Mouse (Mus musculus): Measurements from ENCODE around the gene Rab26. TPM values are rescaled to one million over a fixed set of nuclear protein-coding genes. Genes with fewer than 3 reads are reported as not detected.
A peak's percentile ranks its signal among the peaks of the same experiment; 100 is the strongest.

The Rab26 gene
- polyA plus RNA-seq, 1 experiment from 2014 or later: 9.1 TPM

DNA sequence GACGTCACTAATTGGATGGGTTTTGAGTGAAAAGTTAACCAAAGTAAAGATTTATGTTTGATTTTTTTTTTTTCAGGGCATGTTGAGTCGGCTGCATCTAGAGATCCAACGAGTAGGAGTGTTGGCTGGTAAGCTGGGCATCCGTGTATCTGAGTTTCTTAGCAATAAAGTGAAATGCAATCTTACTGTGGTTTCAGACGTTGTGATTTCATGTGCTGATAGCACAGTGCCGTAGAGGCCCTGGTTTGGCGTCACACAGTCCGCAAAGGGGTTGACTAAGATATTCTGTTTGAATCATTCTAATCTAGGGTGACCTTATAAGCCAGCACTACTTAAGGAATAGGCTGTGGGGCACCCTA lies 5.5 kb downstream of the Rab26 start:
- H3K9ac ChIP-seq (replicated peaks): peak overlapping the region; percentile 90
- peaks cover 78% of the 10 kb centered on the region for H3K4me1 ChIP-seq
- H3K4me2 ChIP-seq: peak overlapping the region; percentile 81
- H3K9me3 ChIP-seq (replicated peaks): no peaks in the 10 kb centered on the region
- peaks cover 4% of the 10 kb centered on the region; the same call in 1 of the 2 replicates for H3K36me3 ChIP-seq
- H3K27ac ChIP-seq (replicated peaks): peak overlapping the region; percentile 89
- no peaks in the 10 kb centered on the region for H3K27me3 ChIP-seq (replicated peaks)
- no peak for ATAC-seq (ENCODE audit: low FRiP score)
- peak overlapping the region; percentile 97 for H3K4me3 ChIP-seq (replicated peaks)
- WGBS: 0% methylated on average over 8 of the region's 8 CpGs

DNA sequence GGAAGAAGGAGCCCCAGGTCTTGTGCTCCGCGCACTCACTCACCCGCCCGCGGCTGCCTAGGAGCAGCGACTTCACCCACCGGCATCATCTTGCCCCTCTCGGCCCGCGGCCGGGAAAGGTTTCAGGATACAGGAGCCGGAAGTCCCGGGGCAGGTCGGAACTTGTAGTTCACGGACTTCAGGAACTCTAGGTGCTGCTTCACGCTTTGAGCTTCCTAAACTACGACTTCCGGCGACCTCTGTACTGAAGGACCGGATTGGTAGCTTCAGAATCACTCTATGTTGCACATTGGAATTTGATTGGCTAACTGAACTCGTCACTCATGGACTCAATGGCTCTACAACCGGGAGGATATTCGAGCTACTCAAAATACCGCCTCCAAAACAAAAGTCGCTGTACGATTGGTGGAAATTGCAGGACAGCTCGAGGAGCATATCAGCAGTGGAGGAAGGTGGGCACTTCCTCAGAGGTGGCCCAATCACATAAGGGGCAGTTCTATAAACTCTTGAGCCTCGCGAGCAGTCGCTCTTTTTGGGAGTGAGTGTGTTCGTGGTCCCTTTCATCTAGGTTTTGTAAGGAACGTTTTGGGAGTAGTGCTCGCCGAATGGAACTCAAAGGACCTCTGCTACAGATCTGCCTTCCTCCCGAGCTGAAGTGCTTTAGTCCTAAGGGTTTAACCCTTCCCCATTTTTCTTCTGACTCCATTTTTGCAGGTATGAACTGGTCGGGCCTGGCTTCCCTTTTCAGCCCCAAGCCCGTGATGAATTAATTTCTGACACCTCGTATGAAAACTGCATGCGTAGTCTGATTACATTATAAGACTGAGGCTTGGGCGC lies 6.1 kb downstream of the Rab26 start, which contains the start of gene Traf7:
Traf7 (minus strand) TSS at position 216 of the 837 bp plus-strand sequence.
- peak within 1 kb of the TSS; percentile 97 for H3K4me3 ChIP-seq (replicated peaks)
- peak; percentile 96 for ATAC-seq (ENCODE audit: low FRiP score)
- H3K9me3 ChIP-seq (replicated peaks): no peaks in the 10 kb centered on the region
- peaks cover 4% of the 10 kb centered on the region; the same call in 1 of the 2 replicates for H3K36me3 ChIP-seq
- H3K4me2 ChIP-seq: peak within 1 kb of the TSS; percentile 81
- H3K4me1 ChIP-seq: peaks cover 72% of the 10 kb centered on the region
- H3K27me3 ChIP-seq (replicated peaks): no peaks in the 10 kb centered on the region
- WGBS: under 1% methylated on average over 40 of the region's 40 CpGs
- peak within 1 kb of the TSS; percentile 89 for H3K27ac ChIP-seq (replicated peaks)
- H3K9ac ChIP-seq (replicated peaks): peak within 1 kb of the TSS; percentile 96

DNA sequence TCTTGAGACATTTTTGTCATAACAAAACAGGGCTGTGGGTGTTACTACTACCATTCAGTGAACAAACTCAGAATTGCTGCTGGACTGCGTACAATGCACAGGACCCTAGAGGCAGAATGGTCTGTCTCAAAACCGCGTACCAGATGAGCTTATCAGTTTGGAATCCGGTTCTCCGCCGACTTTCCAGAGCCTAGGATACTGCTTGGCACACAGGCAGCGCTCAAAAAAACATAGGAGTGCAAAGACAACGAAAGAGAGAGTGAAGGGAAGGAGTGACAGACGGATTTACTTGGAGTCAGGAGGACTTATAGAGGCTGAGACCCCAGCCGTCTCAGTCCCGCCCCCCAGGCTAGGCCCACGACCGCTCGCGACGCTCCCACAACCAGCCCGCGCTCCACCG lies 6.7 kb downstream of the Rab26 start:
- H3K27me3 ChIP-seq (replicated peaks): no peaks in the 10 kb centered on the region
- peaks cover 7% of the 10 kb centered on the region; the same call in 1 of the 2 replicates for H3K36me3 ChIP-seq
- H3K9ac ChIP-seq (replicated peaks): peak overlapping the region; percentile 96
- no peaks in the 10 kb centered on the region for H3K9me3 ChIP-seq (replicated peaks)
- peak overlapping the region; percentile 97 for H3K4me3 ChIP-seq (replicated peaks)
- H3K4me2 ChIP-seq: peak overlapping the region; percentile 63
- under 1% methylated on average over 19 of the region's 19 CpGs for WGBS
- H3K4me1 ChIP-seq: peaks cover 65% of the 10 kb centered on the region
- peak overlapping the region; percentile 89 for H3K27ac ChIP-seq (replicated peaks)
- ATAC-seq (ENCODE audit: low FRiP score): peak; percentile 49

DNA sequence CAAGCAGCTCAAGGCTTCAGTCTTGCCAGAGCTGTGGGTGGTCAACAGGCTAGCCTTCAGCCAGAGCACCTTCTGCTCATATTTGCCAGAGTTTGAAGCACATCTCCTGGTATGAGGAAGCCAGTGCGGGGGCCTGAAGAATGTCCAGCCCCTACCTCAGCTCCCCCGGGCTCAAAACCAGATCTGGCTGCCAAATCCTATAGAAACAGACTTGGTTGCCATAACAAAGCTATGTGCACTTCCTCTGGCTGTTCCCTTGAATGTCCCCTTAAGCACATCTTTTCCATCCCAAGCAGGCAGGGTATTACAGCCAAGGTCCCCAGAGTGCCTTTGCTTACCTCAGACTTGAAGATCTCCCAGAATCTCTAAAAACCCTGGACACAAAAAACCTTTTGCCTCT lies 9.3 kb downstream of the Rab26 start:
- no peaks in the 10 kb centered on the region for H3K9me3 ChIP-seq (replicated peaks)
- peaks cover 40% of the 10 kb centered on the region for H3K4me1 ChIP-seq
- no peak overlapping the region for H3K4me2 ChIP-seq
- no peak for ATAC-seq (ENCODE audit: low FRiP score)
- WGBS: 73% methylated on average over 2 of the region's 2 CpGs
- no peaks in the 10 kb centered on the region for H3K27me3 ChIP-seq (replicated peaks)
- no peak overlapping the region for H3K27ac ChIP-seq (replicated peaks)
- no peak overlapping the region for H3K4me3 ChIP-seq (replicated peaks)
- peaks cover 7% of the 10 kb centered on the region; the same call in 1 of the 2 replicates for H3K36me3 ChIP-seq
- H3K9ac ChIP-seq (replicated peaks): 0 out of 2 replicates have a peak overlapping the region, but pooled peaks have one; percentile 18

DNA sequence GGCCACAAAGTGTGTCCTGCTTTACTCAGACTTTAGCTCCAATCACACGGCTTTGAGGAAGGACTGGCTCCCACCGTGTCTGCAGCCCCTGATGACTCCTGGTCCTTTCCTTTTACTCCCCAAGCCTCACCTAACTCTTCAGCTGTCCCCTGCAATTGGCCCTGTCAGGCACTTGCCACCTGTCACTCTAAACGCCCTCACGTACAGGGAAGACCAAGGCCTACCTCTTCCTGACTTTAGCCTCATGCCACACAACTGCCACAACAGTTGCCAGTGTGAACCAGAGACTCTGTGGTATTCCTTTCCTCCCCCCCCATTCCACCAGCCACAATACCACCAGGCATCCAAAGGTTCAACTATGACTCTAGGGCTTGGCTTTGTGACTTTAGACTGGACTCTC lies 13.6 kb downstream of the Rab26 start:
- Histone ChIP-seq H3K9ac (replicated peaks) (no peak overlapping the region), H3K9me3 (replicated peaks) (no peaks in the 10 kb centered on the region), H3K36me3 (peaks cover 40% of the 10 kb centered on the region), H3K27me3 (replicated peaks) (no peaks in the 10 kb centered on the region), H3K4me1 (peaks cover 10% of the 10 kb centered on the region), H3K4me2 (no peak overlapping the region), H3K27ac (replicated peaks) (no peak overlapping the region), H3K4me3 (replicated peaks) (no peak overlapping the region)
- no peak for ATAC-seq (ENCODE audit: low FRiP score)
- WGBS: 83% methylated on average over 4 of the region's 4 CpGs

DNA sequence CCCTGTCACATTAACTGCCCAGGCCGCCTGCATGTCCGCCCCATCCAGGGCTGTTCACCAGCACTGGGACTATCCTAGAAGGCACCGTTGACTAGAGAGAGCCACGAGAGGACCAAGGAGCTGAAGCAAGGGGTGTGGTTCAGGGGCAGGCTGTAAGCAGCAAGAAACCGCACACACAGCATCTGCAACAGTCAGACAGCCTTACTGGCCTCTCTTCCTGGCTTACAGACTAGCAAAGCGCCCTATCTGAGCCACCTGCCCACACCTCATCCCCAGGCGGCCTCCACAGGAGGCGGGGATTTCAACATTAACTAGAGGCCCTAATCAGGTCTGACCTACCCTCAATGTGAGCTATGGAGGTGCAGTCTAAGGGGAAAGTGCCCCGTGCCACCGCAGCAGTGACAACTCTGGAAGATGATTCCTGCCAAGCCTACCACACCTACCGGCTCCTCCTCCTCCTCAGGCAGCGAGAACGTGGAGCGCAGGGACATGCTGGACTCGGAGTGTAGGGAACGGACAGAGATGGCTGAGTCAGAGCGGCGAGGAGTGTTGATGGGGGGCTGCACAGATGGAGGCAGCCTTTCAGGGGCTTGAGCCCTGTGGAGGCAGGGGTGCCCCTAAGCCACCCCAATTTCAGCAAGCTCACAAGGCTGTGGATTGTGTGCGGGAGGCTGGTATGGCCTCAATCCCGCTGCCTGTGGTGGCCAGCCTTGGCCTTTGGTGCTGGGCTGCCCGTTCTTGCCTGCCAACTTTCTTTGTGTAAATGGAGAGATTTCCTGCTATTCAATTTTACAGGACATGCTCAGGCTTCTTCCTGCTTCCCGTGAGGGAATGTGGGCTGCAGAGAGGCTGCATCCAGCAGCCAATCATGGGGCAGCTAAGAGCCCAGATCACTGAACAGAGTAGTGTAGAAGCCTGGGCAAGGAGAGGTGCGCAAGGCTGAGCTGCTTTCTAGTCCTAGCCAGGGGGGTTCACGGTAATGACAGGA lies 19.4 kb downstream of the Rab26 start:
- no peak overlapping the region for H3K9ac ChIP-seq (replicated peaks)
- 89% methylated on average over 24 of the region's 24 CpGs for WGBS
- H3K27me3 ChIP-seq (replicated peaks): no peaks in the 10 kb centered on the region
- H3K9me3 ChIP-seq (replicated peaks): no peaks in the 10 kb centered on the region
- H3K4me1 ChIP-seq: no peaks in the 10 kb centered on the region
- H3K27ac ChIP-seq (replicated peaks): peak overlapping the region; percentile 18; the same call in 1 of the 2 replicates
- 0 out of 2 replicates have a peak overlapping the region, but pooled peaks have one; percentile 5 for H3K4me2 ChIP-seq
- no peak for ATAC-seq (ENCODE audit: low FRiP score)
- no peak overlapping the region for H3K4me3 ChIP-seq (replicated peaks)
- peaks cover 73% of the 10 kb centered on the region for H3K36me3 ChIP-seq

DNA sequence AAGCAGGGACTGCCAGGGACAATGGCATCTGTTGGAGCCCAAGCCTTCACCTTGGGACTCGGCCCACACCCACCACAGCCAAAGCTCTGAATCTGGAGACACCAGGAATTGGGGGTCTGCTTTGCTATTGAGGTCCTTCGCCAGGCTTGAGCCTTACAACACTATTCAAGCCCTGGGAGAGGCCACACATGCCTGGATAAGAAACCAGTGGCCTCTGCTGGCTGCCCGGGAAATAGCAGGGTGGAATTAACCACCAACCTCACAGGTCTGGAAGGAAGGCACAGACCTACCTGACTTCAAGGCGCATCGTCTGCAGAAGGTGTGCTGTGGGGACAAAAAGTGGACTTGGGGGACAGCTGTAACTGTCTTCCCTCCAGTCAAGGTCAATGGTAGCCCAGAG lies 20.4 kb downstream of the Rab26 start:
- Histone ChIP-seq H3K4me2 (no peak overlapping the region), H3K4me3 (replicated peaks) (no peak overlapping the region), H3K27me3 (replicated peaks) (no peaks in the 10 kb centered on the region), H3K27ac (replicated peaks) (no peak overlapping the region), H3K4me1 (no peaks in the 10 kb centered on the region), H3K9ac (replicated peaks) (no peak overlapping the region), H3K9me3 (replicated peaks) (no peaks in the 10 kb centered on the region), H3K36me3 (peaks cover 81% of the 10 kb centered on the region)
- 55% methylated on average over 5 of the region's 5 CpGs for WGBS
- ATAC-seq (ENCODE audit: low FRiP score): peak; percentile 39; the same call in 1 of the 2 replicates

DNA sequence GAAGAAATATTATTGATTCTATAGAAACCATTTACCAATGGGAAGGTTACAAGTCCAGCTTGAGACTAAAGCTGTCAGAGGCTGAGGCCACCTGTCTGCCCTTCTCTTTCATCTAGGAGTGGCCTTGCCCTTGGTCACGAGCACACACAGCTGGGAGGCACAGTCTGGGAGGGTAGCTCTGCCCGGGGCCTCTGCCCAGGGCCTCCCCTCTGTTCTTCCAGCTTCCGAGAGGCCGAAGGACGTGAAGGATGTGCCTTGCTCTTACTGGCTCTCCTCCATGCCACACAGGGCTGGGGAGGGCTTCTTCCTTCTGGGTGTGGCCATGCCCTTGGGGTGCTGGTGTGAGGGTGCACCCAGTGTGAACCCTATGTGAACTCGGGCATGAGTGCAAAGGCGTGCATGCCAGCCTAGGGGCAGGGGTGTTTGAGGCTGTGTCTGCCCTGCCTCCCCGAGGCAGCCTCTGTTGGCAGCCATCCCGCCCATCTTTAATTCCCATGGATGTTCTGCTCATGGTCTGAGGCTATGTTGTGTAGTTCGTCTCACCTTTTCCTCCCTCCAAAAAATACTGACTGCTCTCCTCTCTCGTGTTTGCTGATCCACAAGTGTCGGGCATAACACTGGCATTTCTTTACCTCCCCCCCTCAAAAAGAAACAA lies 26.1 kb downstream of the Rab26 start:
- no peak overlapping the region for H3K4me3 ChIP-seq (replicated peaks)
- ATAC-seq (ENCODE audit: low FRiP score): no peak
- no peak overlapping the region for H3K9ac ChIP-seq (replicated peaks)
- no peaks in the 10 kb centered on the region for H3K27me3 ChIP-seq (replicated peaks)
- H3K27ac ChIP-seq (replicated peaks): no peak overlapping the region
- H3K4me2 ChIP-seq: no peak overlapping the region
- peaks cover 89% of the 10 kb centered on the region for H3K36me3 ChIP-seq
- no peaks in the 10 kb centered on the region for H3K9me3 ChIP-seq (replicated peaks)
- peaks cover 4% of the 10 kb centered on the region for H3K4me1 ChIP-seq
- WGBS: 83% methylated on average over 12 of the region's 12 CpGs

DNA sequence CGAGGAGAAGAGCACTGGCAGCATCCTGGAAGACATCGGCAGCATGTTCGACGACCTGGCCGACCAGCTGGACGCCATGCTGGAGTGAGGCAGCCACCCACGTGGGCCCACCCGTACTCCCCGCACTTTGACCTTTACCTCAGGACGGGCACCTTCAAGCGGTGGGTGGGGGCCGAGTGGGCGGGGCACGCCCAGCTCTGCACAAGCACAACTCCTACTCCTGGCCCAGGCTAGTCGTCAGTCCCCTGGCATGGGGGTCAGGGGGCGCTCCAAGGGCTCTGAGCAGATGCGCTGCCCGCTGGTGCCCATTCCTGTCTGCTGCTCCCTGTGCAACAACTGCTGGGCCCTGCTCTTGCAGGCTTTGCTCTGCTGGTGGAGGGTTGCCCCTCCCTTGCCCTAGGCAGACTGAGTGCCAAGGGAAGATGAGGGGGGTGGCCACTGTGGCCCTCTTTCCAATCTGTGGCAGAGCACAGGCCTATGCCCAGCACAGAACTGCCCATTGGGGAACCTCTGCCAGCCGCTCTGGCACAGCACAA lies 26.8 kb downstream of the Rab26 start:
- ATAC-seq (ENCODE audit: low FRiP score): no peak
- Histone ChIP-seq H3K4me3 (replicated peaks) (no peak overlapping the region), H3K4me1 (peaks cover 4% of the 10 kb centered on the region), H3K36me3 (peaks cover 96% of the 10 kb centered on the region), H3K4me2 (no peak overlapping the region), H3K9me3 (replicated peaks) (no peaks in the 10 kb centered on the region), H3K9ac (replicated peaks) (no peak overlapping the region), H3K27ac (replicated peaks) (no peak overlapping the region), H3K27me3 (replicated peaks) (no peaks in the 10 kb centered on the region)
- WGBS: 62% methylated on average over 19 of the region's 19 CpGs

DNA sequence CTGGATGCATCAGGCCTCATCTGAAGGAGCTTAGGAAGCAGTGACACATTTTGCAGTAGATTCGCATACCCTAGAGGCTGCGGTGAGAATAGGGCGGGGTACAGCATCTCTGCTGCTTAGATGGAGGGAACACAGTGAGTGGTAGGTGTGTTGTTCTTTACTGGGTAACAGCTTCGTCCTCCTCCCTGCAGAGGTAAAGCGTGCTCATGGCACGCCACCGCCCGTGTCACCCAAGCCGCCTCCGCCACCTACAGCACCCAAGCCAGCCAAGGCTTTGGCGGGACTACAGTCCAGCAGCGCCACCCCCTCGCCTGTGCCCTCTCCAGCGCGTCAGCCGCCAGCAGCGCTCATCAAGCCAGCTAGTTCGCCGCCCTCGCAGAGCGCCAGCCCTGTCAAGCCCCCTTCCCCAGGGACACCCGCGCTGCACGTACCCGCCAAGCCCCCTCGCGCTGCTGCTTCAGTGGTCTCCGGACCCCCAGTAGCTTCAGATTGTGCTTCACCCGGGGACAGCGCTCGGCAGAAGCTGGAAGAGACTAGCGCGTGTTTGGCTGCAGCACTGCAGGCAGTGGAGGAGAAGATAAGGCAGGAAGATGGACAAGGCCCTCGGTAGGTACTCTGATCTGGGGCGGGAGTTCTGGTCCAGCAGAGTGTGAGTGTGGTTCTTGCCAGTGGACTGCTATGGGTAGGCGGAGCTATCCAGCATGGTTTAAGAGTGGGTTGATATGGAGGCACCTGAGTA lies 27.5 kb downstream of the Rab26 start:
- H3K27ac ChIP-seq (replicated peaks): 0 out of 2 replicates have a peak overlapping the region, but pooled peaks have one; percentile 19
- H3K4me1 ChIP-seq: peaks cover 4% of the 10 kb centered on the region
- H3K36me3 ChIP-seq: peaks cover 96% of the 10 kb centered on the region
- no peak overlapping the region for H3K4me3 ChIP-seq (replicated peaks)
- no peak overlapping the region for H3K9ac ChIP-seq (replicated peaks)
- H3K27me3 ChIP-seq (replicated peaks): no peaks in the 10 kb centered on the region
- peak overlapping the region; percentile 30 for H3K4me2 ChIP-seq
- WGBS: 32% methylated on average over 36 of the region's 36 CpGs
- H3K9me3 ChIP-seq (replicated peaks): no peaks in the 10 kb centered on the region
- no peak for ATAC-seq (ENCODE audit: low FRiP score)
